Mouse (Mus musculus) gastrocnemius, postnatal 10 days (tissue): ENCODE data around the gene Cc2d2b. TPM values are rescaled to one million over a fixed set of nuclear protein-coding genes. Genes with fewer than 3 reads are reported as not detected.

Source experiments
- DNase-seq: peaks from one replicate; pipeline ENCODE4 v3.0.0; 2021; ENCODE audit warnings: mixed read lengths
- total RNA-seq, 2 experiments: library from RNA; stranded (reverse); gene quantifications; 2 replicates each; pipeline ENCODE4 v1.2.3; 2021

The Cc2d2b gene
- total RNA-seq, 2 experiments from 2014 or later: not detected

GRCm38 (mm10) chr19:40760071-40760470 lies 11.5 kb downstream of the Cc2d2b start:
- DNase-seq: no peak

- no peak for DNase-seq
These were observed 13.6 kb downstream of the Cc2d2b start for GRCm38 (mm10) chr19:40762023-40762759.

- DNase-seq: no peak
These were observed 18.6 kb downstream of the Cc2d2b start for GRCm38 (mm10) chr19:40767189-40767588.

GRCm38 (mm10) chr19:40769341-40769770 lies 20.8 kb downstream of the Cc2d2b start:
- peak; percentile 25 for DNase-seq

GRCm38 (mm10) chr19:40788004-40788714 lies 39.6 kb downstream of the Cc2d2b start:
- no peak for DNase-seq

GRCm38 (mm10) chr19:40788715-40789084 lies 40.1 kb downstream of the Cc2d2b start:
- DNase-seq: no peak

GRCm38 (mm10) chr19:40805176-40805737 lies 56.7 kb downstream of the Cc2d2b start:
- DNase-seq: no peak

GRCm38 (mm10) chr19:40809858-40810257 lies 61.3 kb downstream of the Cc2d2b start:
- no peak for DNase-seq

GRCm38 (mm10) chr19:40811840-40812239 lies 63.3 kb downstream of the Cc2d2b start:
- DNase-seq: no peak

GRCm38 (mm10) chr19:40812778-40813177 lies 64.2 kb downstream of the Cc2d2b start:
- DNase-seq: no peak

GRCm38 (mm10) chr19:40813385-40813784 lies 64.8 kb downstream of the Cc2d2b start:
- no peak for DNase-seq

- DNase-seq: no peak
These were observed 67.2 kb downstream of the Cc2d2b start for GRCm38 (mm10) chr19:40815645-40816183.

GRCm38 (mm10) chr19:40817901-40818532 lies 69.5 kb downstream of the Cc2d2b start:
- no peak for DNase-seq

GRCm38 (mm10) chr19:40818764-40819163 lies 70.2 kb downstream of the Cc2d2b start:
- DNase-seq: no peak

GRCm38 (mm10) chr19:40821306-40821825 lies 72.8 kb downstream of the Cc2d2b start:
- DNase-seq: no peak

GRCm38 (mm10) chr19:40825636-40826035 lies 77.1 kb downstream of the Cc2d2b start:
- no peak for DNase-seq

GRCm38 (mm10) chr19:40826735-40827134 lies 78.2 kb downstream of the Cc2d2b start:
- no peak for DNase-seq

- DNase-seq: no peak
These were observed 81.6 kb downstream of the Cc2d2b start for GRCm38 (mm10) chr19:40830198-40830597.

GRCm38 (mm10) chr19:40830703-40831415 lies 82.3 kb downstream of the Cc2d2b start, which contains the start of gene Ccnj:
TSS of gene Ccnj (plus strand) at chr19:40831279.
- DNase-seq: peak; percentile 92

- peak; percentile 44 for DNase-seq
These were observed 83.1 kb downstream of the Cc2d2b start for GRCm38 (mm10) chr19:40831416-40832201.

GRCm38 (mm10) chr19:40832361-40832760 lies 83.8 kb downstream of the Cc2d2b start:
- no peak for DNase-seq
